Mouse (Mus musculus) layer of hippocampus, adult 9-11 months (tissue): Measurements from ENCODE around the gene Gpr149.

Experiments used
- DNase-seq: peaks from one replicate; pipeline ENCODE4 v3.0.0; 2022

Gene Gpr149

DNA sequence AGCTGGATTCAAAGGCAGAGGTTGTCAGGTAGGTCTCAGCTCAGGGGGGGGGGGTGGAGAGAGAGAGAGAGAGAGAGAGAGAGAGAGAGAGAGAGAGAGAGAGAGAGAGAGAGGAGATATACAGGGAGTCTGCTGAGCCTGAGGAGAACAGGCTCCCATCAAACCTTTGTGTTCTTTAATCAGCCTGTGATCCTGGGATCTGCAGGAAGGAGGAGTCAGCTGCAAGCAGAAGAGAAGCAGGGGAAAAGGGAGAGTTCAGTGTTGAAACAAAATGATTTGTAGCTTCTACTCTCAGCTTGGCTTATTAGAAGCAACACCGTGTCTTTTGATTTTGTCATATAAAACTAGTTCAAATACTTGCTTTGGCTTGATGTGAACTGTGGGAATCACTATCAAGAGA, at the start of gene Gpr149:
Gene Gpr149 (minus strand): TSS at position 168 of the 400 bp plus-strand sequence.
- DNase-seq: no peak

DNA sequence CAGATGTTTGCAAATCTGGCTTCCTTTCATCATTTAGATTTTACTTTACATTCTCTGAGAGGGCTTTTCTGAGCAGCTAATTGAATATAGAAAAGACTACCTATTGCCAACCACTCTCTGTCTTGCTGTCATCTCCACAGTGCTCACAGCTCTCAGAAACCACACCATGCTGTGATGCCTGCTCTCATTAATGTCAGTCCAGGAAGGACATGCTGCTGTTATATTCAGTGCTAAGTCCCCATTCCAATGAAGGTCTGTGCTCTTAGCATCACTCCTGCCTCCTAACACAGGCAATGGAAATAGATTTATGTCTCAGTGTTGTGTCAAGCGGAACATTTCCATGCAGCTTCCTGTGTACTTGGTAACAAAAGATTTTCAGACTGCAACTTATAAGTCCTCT, 45.6 kb upstream of the Gpr149 start:
- no peak for DNase-seq

DNA sequence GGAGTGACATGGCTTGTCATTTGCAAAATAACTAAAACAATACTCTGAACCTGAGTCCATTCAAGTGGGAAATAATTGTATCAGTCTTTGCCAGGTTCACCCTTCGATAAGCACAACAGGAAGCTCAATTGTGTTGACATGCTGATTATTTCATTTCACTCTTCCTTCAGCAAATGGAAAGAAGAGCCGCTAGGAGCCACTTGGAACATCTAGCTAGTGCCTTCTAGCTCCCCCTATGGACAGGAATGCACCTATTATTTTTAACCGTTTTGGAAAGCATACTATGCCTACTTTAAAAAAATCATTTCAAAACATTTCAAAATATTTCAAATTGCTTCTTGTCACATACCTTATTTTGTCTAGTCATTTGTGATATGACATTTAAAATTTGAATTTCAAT, 5.9 kb upstream of the Gpr149 start:
- no peak for DNase-seq

DNA sequence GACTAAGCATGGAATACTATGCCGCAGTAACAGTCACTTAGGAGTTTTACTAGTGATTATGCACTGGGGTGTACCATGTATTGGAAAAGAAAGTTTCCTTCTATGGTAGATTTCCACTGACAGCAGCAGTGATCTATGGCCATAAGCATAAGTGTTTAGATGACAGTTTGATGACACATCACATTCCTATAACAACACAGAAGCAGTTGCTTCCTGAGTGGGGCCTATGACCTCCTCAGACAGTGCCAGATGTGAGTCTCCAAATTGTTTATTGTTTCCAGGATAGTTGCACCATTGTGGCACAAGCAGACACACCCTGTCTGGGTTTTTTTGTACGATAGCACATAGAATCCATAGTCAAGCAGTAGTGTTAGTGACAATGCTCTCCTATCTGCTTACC, 991 bp upstream of the Gpr149 start:
- no peak for DNase-seq

DNA sequence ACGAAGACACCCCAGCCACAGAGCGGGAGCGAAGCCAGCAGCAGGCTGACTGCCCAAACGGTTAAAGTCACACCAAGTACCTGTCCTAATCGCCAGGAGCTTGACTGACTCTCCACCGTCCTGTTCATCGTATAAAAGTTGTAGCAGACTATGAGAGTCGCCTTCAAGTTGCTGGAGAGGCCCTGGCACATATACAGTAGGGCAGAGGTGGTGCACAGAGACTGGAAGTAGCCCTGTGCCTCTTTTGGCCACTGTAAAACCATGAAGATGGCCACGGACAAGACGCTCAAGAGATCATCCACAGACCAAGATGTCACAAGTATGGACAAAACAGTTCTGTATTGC, 921 bp downstream of the Gpr149 start:
- no peak for DNase-seq

DNA sequence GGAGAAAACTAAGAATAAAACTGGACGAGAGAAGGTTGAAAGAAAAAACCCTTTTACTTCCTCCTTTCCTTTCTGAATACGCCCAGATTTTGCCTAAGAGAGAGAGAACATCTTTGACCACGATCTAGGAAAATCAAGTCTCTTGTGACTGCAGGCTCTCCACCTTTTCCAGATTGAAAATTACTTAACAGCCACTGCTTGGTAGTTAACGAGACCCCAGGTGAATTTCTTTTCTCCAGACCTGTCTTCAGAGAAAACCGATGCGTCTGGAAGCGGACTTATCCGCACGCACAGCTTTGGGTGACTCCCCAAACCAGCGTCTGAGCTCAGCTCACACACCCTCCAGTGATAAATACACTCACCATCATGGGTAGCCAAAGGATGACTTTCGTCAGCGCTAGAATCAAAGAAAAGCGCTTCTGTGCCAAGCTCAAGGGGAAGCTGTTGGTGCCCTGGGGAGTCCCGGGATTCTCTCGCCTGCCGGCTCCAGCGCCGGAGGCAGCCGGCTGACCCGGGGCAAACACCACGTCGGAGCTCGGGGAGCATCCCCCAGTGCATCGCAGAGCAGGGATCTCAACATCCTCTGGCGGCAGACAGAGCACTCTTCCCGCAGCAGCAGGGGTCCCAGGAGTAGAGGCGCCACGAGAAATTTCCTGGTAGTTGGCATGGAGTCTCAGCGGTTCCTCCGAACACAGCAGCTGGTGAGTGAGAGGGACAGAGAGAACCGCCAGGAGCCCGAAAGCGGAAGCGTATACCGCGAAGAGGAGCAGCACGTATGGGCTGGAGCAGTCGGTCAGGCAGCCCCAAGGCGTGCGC, 1.5 kb downstream of the Gpr149 start:
- no peak for DNase-seq

DNA sequence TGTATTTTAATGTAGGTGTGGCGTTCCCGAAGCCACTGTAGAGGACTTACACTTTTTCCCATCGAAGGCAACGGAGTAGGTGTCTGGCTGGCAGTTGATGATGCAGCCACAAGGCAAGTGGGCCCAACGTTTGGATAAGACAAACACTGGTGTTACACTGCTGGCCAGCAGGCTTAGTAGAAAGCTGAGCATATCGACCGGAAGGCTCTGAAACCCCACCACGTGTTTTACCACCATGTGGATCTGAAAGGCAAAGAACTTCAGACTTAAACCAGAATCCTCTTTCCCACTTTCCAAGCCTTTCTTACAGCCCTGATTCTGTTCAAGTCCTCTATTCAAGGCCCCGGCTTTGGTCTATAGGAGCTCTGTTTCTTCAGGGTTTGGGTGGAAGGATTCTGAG, 2.5 kb downstream of the Gpr149 start:
- DNase-seq: no peak

DNA sequence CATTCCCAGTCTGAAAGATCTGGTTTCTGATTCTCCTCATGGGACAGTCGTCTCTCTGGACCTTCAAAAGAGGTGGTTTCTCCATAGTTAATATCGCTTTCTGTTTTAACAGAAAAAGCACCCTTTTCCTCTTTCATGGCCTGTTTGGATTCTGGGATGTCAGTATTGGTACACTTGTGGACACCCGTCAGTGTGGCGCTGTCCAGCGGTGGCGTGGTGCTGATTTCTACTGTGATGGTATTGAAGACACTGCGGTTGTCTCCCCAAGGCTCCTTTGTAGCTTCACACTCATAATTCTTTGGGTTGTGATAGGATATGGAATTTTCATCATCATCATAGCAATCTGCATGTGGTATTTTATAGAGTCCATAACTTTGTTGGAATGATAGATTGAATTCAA, 10.1 kb downstream of the Gpr149 start:
- no peak for DNase-seq

DNA sequence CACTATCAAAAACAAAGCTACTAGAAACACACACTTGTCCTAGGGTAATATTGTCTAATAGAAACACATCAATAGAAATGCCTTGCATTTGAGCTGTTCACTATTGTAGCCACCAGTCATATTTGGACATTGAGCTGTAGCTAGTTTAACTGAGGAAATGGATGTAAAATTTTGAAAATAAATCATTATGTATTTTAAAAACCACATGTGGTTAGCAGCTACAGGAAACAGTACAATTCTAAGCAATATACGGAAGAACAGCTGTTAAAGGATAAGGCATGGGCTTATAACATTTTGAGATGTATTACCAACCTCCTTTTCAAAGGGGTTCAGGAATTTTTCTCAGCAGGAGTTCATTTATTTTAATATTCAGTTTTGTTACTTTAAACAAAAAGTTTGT, 19.9 kb downstream of the Gpr149 start:
- DNase-seq: no peak

DNA sequence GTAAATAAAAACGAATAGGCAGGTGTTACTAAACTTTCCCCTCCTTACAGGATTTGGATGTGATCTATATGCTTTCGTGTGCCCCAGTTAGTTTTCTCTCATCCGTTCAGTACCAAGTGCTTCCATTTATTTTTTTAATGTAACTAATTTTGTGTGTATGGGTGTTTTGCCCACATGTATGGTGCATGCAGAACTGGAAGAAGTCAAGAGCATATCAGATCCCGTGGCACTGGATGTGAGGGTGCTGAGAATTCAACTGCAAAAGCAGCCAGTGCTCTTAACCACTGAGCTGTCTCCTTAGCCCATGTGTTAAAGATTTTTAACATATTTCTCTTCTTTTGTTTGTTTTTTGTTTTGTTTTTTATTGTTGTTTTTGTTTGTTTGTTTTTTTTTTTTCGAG, 77.3 kb downstream of the Gpr149 start:
- no peak for DNase-seq

DNA sequence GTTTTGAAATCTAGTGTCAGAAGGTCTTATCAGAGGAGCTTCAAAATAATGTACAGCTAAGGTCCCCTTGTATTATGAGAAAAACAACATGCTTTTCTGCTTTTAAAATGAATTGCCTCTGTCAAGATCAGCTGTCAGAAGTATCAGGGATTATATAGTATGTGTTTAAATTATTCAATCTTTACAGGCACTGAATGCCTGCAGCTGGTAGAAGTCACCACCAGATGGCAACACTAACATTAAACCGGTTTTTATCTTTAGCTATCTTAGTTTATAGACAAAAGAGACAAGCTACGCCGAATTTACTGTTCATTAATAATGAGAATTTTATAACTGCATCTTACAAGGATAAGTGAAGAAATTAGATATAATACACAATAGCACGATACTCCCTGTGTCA, 77.8 kb downstream of the Gpr149 start:
- no peak for DNase-seq

DNA sequence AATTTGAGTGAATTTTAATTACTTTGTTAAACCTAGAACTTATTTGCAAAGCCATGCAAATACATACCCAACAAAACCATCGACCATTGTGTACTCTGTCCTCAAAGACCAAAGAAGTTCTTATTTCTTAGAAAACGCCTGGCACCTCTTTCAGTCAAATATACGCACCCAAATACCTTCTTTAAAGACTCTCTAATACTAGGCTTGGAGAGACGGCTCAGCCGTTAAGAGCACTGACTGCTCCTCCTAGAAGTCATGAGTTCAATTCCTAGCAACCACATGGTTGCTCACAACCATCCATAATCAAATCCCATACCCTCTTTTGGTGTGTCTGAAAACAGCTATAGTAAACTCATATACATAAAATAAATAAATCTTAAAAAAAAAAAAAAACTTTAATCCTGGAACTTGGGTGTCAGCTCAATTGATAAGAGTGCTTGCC, 97.7 kb downstream of the Gpr149 start:
- DNase-seq: no peak

DNA sequence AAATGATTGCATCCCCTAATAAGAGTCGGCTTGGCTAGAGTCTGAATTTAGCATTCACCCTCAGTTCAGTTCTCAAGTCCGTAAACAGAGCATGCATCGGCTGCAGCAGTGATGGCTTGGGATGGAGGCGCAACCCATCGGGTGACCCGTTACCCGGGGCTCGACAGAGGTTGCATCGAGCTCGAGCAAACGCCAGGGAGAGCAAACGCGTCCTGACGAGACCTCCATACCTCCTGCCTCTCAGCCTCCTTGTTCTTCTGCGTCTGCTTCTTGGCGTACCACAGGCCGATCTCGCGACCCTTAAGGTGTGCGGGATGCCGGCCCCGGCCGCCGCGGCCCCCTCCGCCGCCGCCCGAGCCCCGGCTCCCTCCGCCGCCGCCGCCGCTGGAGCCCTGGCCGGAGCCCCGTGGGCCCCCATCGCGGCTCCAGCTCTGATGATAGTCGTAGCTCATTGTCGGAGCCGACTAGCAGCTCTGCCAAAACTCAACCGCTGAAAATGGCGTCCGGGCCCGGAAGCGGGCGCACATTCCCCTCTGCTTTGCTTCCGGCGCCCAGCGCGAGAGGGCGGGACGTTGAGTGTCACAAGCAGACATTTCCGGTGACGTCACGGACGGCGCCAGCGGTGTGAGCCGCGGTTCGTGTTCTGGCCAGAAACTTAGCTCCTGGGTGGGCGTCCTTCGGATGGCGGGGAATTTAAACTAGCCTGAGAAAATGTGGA, 98.3 kb downstream of the Gpr149 start, which contains the start of gene Dhx36:
Gene Dhx36 (minus strand): TSS at position 517 of the 718 bp plus-strand sequence.
- peak; percentile 98 for DNase-seq

DNA sequence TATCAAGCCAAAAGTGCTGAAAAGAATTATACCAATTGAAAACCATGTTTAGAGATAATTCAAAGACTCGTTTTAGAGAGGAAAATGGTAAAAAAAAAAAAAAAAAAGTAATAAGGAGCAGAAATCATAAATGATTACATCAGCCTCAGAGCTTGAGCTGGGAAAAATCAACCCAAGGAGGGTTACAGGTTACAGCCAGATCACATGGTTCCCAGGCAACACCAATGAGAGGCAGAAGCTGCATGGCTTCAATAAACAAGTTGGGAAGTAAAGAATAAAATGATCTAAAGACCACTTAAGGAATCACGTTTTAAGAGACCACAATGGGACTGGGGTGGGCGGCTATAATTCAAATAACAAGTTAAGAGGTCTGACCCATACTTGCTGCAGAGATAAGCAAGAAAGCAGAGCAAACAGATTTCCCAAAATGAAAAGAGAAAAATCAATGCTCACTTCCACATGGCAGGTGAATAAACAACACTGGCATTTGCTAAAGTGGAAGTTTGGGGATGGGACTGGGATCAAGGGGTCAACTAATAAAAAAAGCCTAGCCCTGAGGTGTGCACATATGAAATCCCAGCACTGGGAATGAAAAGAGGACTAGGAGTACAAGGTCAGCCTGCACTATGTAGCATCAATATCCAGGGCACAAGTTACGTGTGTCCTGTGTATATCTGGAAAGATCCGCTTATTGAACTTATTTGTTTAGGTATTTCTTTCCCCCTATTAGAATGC, 99.6 kb downstream of the Gpr149 start:
- no peak for DNase-seq

DNA sequence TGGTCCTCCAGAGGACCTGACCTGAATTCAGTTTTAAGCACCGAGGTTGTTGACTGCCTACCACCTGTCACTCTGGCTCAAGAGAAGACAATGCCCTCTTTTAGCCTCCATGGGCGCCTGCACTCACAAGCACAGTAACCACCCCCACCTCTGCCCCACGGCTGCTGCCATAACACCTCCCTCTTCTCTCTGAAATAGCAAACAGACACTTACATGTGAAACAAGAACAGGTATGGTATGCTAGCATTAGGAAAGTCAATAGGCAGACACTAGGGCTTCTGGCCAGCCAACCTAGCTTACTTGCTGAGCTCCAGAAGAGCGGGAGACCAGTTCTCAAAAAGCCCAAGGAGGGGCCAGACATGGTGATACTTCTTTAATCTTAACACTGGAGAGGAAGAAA, 105.6 kb downstream of the Gpr149 start:
- no peak for DNase-seq

DNA sequence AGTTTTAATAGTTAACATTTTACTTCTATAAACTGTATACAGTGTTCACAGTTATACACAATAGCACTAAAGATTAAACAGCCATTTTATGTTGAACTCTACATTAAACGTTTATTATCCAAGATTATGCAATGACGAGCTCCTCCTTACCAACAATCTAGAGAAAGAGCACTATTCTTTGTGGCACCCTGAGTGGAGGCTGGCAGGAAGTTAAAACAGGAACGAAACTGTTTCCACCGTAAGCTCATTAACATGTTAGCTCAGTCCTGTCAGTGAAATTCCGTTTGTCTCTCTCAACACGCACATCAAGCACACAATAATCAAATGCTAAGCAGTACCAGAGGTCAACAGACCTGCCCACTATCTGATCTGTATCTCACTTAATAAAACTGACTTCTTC, 112.4 kb downstream of the Gpr149 start:
- DNase-seq: no peak

DNA sequence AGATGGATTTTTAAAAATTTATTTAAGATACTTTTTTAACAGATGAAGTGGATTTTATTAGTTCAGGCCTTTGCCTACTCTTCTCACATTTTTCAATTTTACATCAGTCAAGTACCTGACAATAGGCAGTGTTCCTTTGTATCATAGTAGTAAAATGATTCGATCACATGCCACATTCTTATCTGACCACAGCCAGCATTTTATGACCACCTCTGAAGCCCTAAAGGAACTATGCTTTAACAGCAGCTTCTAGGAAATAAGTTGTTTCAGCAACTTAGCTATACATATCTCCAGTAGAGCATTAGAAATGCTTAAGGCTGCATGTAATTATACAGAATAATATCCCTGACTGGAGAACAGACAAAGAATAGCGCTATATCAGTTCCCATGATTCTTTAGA, 120.6 kb downstream of the Gpr149 start:
- DNase-seq: no peak
